Mouse (Mus musculus): ENCODE results near the gene Vps26b. TPM values are rescaled to one million over a fixed set of nuclear protein-coding genes. Genes with fewer than 3 reads are reported as not detected.

Vps26b gene
- total and polyA plus RNA-seq, 2 experiments from 2014 or later: 12.6 to 34.4 TPM

DNA sequence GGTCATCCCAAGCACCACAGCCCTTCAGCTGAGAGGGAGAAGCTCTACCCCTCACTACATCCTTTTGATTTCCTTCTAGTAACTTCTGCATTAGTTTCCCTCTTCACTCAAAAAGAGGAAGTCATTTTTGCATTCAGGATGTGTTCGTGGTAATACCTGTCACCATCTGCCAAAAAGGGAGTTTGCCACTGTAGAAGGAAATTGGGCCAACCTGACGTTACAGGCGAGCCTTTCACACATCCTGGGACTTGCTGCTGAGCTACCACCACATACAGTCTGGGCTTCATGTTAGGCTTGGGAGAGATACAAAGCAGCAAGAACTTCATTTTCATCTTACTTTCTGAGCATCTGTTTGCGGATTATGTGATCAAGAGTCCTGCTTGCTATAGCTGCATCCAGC lies 6.2 kb downstream of the Vps26b start:
- no peak overlapping the region for H3K4me3 ChIP-seq (ENCODE audit: low read depth, low read length)
- H3K27me3 ChIP-seq (ENCODE audit: control insufficient read depth, insufficient read depth, low read length): no peaks in the 10 kb centered on the region
- ATAC-seq (ENCODE audit: insufficient read depth, low read depth): no peak
- H3K4me1 ChIP-seq (ENCODE audit: control insufficient read depth, insufficient read depth): peaks cover 21% of the 10 kb centered on the region
- no peaks in the 10 kb centered on the region for H3K9me3 ChIP-seq (replicated peaks; ENCODE audit: control insufficient read depth, low read length)
- WGBS: 67% methylated on average over 4 of the region's 4 CpGs
- TF ChIP-seq EP300 (IDR thresholded peaks at IDR 0.05; ENCODE audit: low read depth) (no peak), CTCF (IDR thresholded peaks at IDR 0.05; ENCODE audit: low read depth) (no peak)
- H3K36me3 ChIP-seq (replicated peaks; ENCODE audit: control insufficient read depth, insufficient read depth, low read length): peaks cover 19% of the 10 kb centered on the region
- H3K9ac ChIP-seq (replicated peaks; ENCODE audit: low read depth, low read length): no peak overlapping the region
- H3K4me2 ChIP-seq (ENCODE audit: low read depth, low read length): no peak overlapping the region
- DNase-seq (ENCODE audit: low spot score): no peak
- H3K27ac ChIP-seq (ENCODE audit: low read depth): no peak overlapping the region

DNA sequence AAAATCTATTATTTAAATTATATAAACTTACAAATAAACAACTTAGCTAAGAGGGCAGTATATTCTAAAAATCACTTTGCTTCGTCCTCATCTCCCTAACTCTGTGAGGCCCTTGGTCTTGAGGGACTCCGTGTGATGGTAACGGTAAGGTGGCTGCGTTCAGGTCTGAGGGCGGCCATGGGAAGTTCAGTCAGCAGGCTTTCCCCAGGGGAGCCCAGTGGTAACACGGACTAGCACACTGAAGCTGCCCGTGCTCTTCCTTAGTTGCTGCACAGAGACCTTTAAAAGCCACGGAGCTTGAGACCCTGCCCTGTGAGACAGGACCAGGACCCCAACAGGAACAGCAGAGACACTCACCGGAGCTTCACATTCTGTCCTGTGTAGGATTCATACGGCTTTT lies 10.9 kb downstream of the Vps26b start:
- 93% methylated on average over 10 of the region's 10 CpGs for WGBS
- H3K4me2 ChIP-seq (ENCODE audit: low read depth, low read length): no peak overlapping the region
- no peaks in the 10 kb centered on the region for H3K9me3 ChIP-seq (replicated peaks; ENCODE audit: control insufficient read depth, low read length)
- no peaks in the 10 kb centered on the region for H3K4me1 ChIP-seq (ENCODE audit: control insufficient read depth, insufficient read depth)
- no peak overlapping the region for H3K9ac ChIP-seq (replicated peaks; ENCODE audit: low read depth, low read length)
- peaks cover 46% of the 10 kb centered on the region for H3K36me3 ChIP-seq (replicated peaks; ENCODE audit: control insufficient read depth, insufficient read depth, low read length)
- TF ChIP-seq EP300 (IDR thresholded peaks at IDR 0.05; ENCODE audit: low read depth): no peak
- H3K27ac ChIP-seq (ENCODE audit: low read depth): no peak overlapping the region
- H3K27me3 ChIP-seq (ENCODE audit: control insufficient read depth, insufficient read depth, low read length): no peaks in the 10 kb centered on the region
- H3K4me3 ChIP-seq (ENCODE audit: low read depth, low read length): no peak overlapping the region
- no peak for ATAC-seq (ENCODE audit: insufficient read depth, low read depth)
- no peak for DNase-seq (ENCODE audit: low spot score)

DNA sequence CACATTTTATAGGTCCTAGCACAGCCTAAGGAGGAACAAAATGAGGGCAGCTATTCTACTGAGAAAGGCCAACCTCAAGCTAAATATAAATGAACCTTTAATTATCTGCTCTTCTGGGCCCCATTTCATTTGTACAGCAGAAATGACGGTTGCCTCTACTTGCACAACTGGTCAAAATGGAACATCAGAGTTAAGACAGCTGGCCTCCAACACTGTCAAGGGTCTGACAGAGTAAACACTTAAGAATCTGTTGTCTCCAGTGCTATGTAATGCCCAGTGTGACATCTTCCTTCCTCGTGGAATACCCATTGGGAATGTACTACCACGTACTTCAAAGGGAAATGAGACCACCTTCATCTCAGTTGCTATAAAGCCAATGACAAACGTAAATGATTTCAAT lies 18.3 kb downstream of the Vps26b start:
- no peaks in the 10 kb centered on the region for H3K27me3 ChIP-seq (ENCODE audit: control insufficient read depth, insufficient read depth, low read length)
- no peak for DNase-seq (ENCODE audit: low spot score)
- no peak overlapping the region for H3K9ac ChIP-seq (replicated peaks; ENCODE audit: low read depth, low read length)
- peaks cover 85% of the 10 kb centered on the region for H3K36me3 ChIP-seq (replicated peaks; ENCODE audit: control insufficient read depth, insufficient read depth, low read length)
- WGBS: 87% methylated on average over 4 of the region's 4 CpGs
- no peaks in the 10 kb centered on the region for H3K4me1 ChIP-seq (ENCODE audit: control insufficient read depth, insufficient read depth)
- no peak overlapping the region for H3K27ac ChIP-seq (ENCODE audit: low read depth)
- no peaks in the 10 kb centered on the region for H3K9me3 ChIP-seq (replicated peaks; ENCODE audit: control insufficient read depth, low read length)
- TF ChIP-seq EP300 (IDR thresholded peaks at IDR 0.05; ENCODE audit: low read depth) (no peak), CTCF (IDR thresholded peaks at IDR 0.05; ENCODE audit: low read depth) (no peak)
- no peak for ATAC-seq (ENCODE audit: insufficient read depth, low read depth)
- H3K4me2 ChIP-seq (ENCODE audit: low read depth, low read length): no peak overlapping the region
- no peak overlapping the region for H3K4me3 ChIP-seq (ENCODE audit: low read depth, low read length)

DNA sequence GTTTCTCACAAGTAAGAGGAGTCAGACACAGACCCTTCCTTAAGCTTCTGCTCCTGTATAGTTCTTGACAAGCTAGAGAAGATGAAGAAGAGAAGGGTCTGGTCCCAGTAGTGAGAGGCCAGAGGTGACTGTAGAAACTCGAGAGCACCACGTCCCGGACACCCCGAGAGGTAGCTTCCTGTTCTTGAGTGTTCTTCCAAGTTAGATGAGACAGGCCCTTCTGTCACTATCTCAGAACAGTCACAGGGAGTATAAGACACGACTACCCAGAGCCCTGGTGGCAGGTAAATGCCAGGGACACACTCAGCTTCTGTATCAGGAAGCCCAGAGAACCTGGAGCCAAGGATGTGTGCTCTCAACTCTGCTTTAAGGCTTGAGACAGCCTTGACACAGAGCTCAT lies 20.6 kb downstream of the Vps26b start:
- H3K4me3 ChIP-seq (ENCODE audit: low read depth, low read length): no peak overlapping the region
- no peak overlapping the region for H3K4me2 ChIP-seq (ENCODE audit: low read depth, low read length)
- no peak overlapping the region for H3K27ac ChIP-seq (ENCODE audit: low read depth)
- H3K27me3 ChIP-seq (ENCODE audit: control insufficient read depth, insufficient read depth, low read length): no peaks in the 10 kb centered on the region
- 67% methylated on average over 5 of the region's 5 CpGs for WGBS
- DNase-seq (ENCODE audit: low spot score) (no peak), ATAC-seq (ENCODE audit: insufficient read depth, low read depth) (no peak)
- peaks cover 93% of the 10 kb centered on the region for H3K36me3 ChIP-seq (replicated peaks; ENCODE audit: control insufficient read depth, insufficient read depth, low read length)
- no peaks in the 10 kb centered on the region for H3K4me1 ChIP-seq (ENCODE audit: control insufficient read depth, insufficient read depth)
- no peaks in the 10 kb centered on the region for H3K9me3 ChIP-seq (replicated peaks; ENCODE audit: control insufficient read depth, low read length)
- no peak overlapping the region for H3K9ac ChIP-seq (replicated peaks; ENCODE audit: low read depth, low read length)
- TF ChIP-seq CTCF (IDR thresholded peaks at IDR 0.05; ENCODE audit: low read depth): no peak
- no peak for TF ChIP-seq EP300 (IDR thresholded peaks at IDR 0.05; ENCODE audit: low read depth)

DNA sequence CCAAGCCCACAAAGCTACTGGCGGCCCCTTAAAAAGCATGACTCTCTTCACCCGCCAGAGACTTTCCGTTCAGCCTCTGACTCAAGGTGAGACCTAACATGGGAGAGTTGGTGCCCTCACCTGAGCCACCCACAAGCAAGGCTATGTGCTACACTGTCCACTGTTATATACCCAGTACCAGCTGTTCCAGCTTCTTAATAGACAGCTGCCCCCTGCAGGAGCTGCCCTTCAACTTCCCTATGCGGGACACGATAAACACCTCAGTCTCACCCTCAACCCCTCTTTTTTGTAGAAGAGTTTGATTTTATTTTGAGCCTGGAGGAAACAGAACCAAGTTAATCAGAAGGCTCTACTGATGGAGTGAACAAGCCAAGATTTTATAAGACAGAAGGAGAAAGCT lies 23.0 kb downstream of the Vps26b start:
- H3K9me3 ChIP-seq (replicated peaks; ENCODE audit: control insufficient read depth, low read length): no peaks in the 10 kb centered on the region
- no peak for ATAC-seq (ENCODE audit: insufficient read depth, low read depth)
- H3K4me1 ChIP-seq (ENCODE audit: control insufficient read depth, insufficient read depth): no peaks in the 10 kb centered on the region
- H3K4me2 ChIP-seq (ENCODE audit: low read depth, low read length): no peak overlapping the region
- no peaks in the 10 kb centered on the region for H3K27me3 ChIP-seq (ENCODE audit: control insufficient read depth, insufficient read depth, low read length)
- no peak for DNase-seq (ENCODE audit: low spot score)
- H3K36me3 ChIP-seq (replicated peaks; ENCODE audit: control insufficient read depth, insufficient read depth, low read length): peaks cover 81% of the 10 kb centered on the region
- no peak overlapping the region for H3K27ac ChIP-seq (ENCODE audit: low read depth)
- TF ChIP-seq EP300 (IDR thresholded peaks at IDR 0.05; ENCODE audit: low read depth): no peak
- H3K9ac ChIP-seq (replicated peaks; ENCODE audit: low read depth, low read length): no peak overlapping the region
- no peak overlapping the region for H3K4me3 ChIP-seq (ENCODE audit: low read depth, low read length)
- 85% methylated on average over 5 of the region's 5 CpGs for WGBS

DNA sequence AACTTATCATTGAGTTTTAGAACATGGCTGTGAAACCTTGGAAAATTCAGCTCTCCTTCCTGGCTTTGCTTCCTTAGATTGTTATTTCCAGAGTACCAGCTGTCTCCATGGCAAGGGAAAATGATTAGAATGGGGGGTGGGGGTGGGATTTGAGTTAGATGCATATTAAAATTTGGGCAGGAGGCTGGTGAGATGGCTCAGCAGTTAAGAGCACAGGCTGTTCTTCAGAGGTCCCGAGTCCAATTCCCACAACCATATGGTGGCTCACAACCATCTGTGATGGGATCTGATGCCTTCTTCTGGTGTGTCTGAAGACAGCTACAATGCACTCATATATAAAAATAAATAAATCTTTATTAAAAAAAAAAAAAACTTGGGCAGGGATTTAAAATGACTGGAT lies 23.9 kb downstream of the Vps26b start:
- DNase-seq (ENCODE audit: low spot score) (no peak), ATAC-seq (ENCODE audit: insufficient read depth, low read depth) (no peak)
- H3K4me2 ChIP-seq (ENCODE audit: low read depth, low read length): no peak overlapping the region
- WGBS: 86% methylated on average over 1 of the region's 1 CpGs
- H3K9me3 ChIP-seq (replicated peaks; ENCODE audit: control insufficient read depth, low read length): no peaks in the 10 kb centered on the region
- TF ChIP-seq EP300 (IDR thresholded peaks at IDR 0.05; ENCODE audit: low read depth) (no peak), CTCF (IDR thresholded peaks at IDR 0.05; ENCODE audit: low read depth) (no peak)
- no peak overlapping the region for H3K9ac ChIP-seq (replicated peaks; ENCODE audit: low read depth, low read length)
- peaks cover 3% of the 10 kb centered on the region; the same call in 1 of the 2 replicates for H3K4me1 ChIP-seq (ENCODE audit: control insufficient read depth, insufficient read depth)
- H3K27me3 ChIP-seq (ENCODE audit: control insufficient read depth, insufficient read depth, low read length): no peaks in the 10 kb centered on the region
- peaks cover 76% of the 10 kb centered on the region for H3K36me3 ChIP-seq (replicated peaks; ENCODE audit: control insufficient read depth, insufficient read depth, low read length)
- no peak overlapping the region for H3K27ac ChIP-seq (ENCODE audit: low read depth)
- H3K4me3 ChIP-seq (ENCODE audit: low read depth, low read length): no peak overlapping the region

Measured in heart, postnatal 0 days (tissue).